Mouse (Mus musculus) CH12.LX (cell line): ENCODE results near the gene Dhx8. TPM values are rescaled to one million over a fixed set of nuclear protein-coding genes. Genes with fewer than 3 reads are reported as not detected.

ENCODE experiments used
- DNase-seq: peaks from one replicate; pipeline ENCODE4 v3.0.0-alpha.2; 2013; ENCODE audit errors: extremely low read depth
- H3K27ac ChIP-seq: 2 replicates; pipeline ENCODE4 v1.5.1; 2012; ENCODE audit warnings: low read depth, mild to moderate bottlenecking, control low read depth, moderate library complexity; ENCODE audit not compliant: insufficient read depth
- H3K27me3 ChIP-seq: replicated peaks from 2 replicates; pipeline ENCODE3; 2012; ENCODE audit warnings: inconsistent platforms
- H3K36me3 ChIP-seq, 2 experiments: replicated peaks in 1 of 2; 2 replicates each; pipeline versions ENCODE3 to v1.6.1; 2012; ENCODE audit warnings: inconsistent platforms in 1 of 2, low read length in 1 of 2, mild to moderate bottlenecking in 1 of 2, mixed read lengths in 1 of 2, moderate library complexity in 1 of 2; ENCODE audit not compliant: control insufficient read depth in 1 of 2, insufficient read depth in 1 of 2
- H3K4me1 ChIP-seq, 2 experiments: 2 replicates each; pipeline ENCODE4 v1.6.1; 2012; ENCODE audit warnings: inconsistent platforms in 1 of 2, moderate library complexity in 1 of 2; ENCODE audit not compliant: insufficient read depth in 2 of 2, control insufficient read depth in 1 of 2
- H3K4me2 ChIP-seq: 2 replicates; pipeline ENCODE4 v1.6.1; 2012; ENCODE audit warnings: low read depth, mild to moderate bottlenecking, control low read depth; ENCODE audit not compliant: poor library complexity, insufficient read depth, severe bottlenecking
- H3K4me3 ChIP-seq, 3 experiments: fragments of 150-350 bp in 1 of 3; sonication (generic) in 1 of 3; replicated peaks in 1 of 3; 2 replicates each; pipeline versions ENCODE3 to v1.5.1; 2011 to 2012; ENCODE audit warnings: low read depth in 2 of 3, low read length in 2 of 3, mild to moderate bottlenecking in 2 of 3, moderate library complexity in 2 of 3, control low read depth in 1 of 3, improper control_type of control experiment in 1 of 3, inconsistent platforms in 1 of 3, mixed read lengths in 1 of 3; ENCODE audit not compliant: poor library complexity in 1 of 3
- H3K79me2 ChIP-seq: replicated peaks from 2 replicates; pipeline ENCODE4 v1.6.1; 2012; ENCODE audit warnings: mild to moderate bottlenecking, moderate library complexity; ENCODE audit not compliant: control insufficient read depth, poor library complexity, insufficient read depth, severe bottlenecking; ENCODE audit errors: extremely low read depth
- H3K9ac ChIP-seq: 2 replicates; pipeline ENCODE4 v1.6.1; 2012; ENCODE audit warnings: low read depth, mild to moderate bottlenecking, control low read depth, moderate library complexity; ENCODE audit not compliant: insufficient read depth
- H3K9me3 ChIP-seq: replicated peaks from 2 replicates; pipeline ENCODE3; 2012; ENCODE audit warnings: low read length, inconsistent platforms, mixed read lengths
- CHD1 ChIP-seq: IDR thresholded peaks from 2 replicates; pipeline ENCODE4 v1.6.1; 2012; ENCODE audit warnings: low read depth, low read length, improper control_type of control experiment, inconsistent platforms
- CHD2 ChIP-seq: IDR thresholded peaks from 2 replicates; pipeline ENCODE4 v1.6.1; 2011; ENCODE audit warnings: low read length, improper control_type of control experiment
- ELF1 ChIP-seq: IDR thresholded peaks from 2 replicates; pipeline ENCODE4 v1.6.1; 2014; ENCODE audit warnings: low read depth, mild to moderate bottlenecking, inconsistent platforms, low read length, improper control_type of control experiment
- EP300 ChIP-seq: IDR thresholded peaks from 2 replicates; pipeline ENCODE4 v1.6.1; 2011; ENCODE audit warnings: low read length, improper control_type of control experiment
- ETS1 ChIP-seq: conservative IDR thresholded peaks from 2 replicates; pipeline ENCODE4 v1.6.1; 2012; ENCODE audit warnings: low read depth, mild to moderate bottlenecking, inconsistent platforms, low read length, improper control_type of control experiment, moderate library complexity
- HCFC1 ChIP-seq: IDR thresholded peaks from 2 replicates; pipeline ENCODE4 v1.6.1; 2012; ENCODE audit warnings: low read depth, mild to moderate bottlenecking, inconsistent platforms, low read length, improper control_type of control experiment
- IRF4 ChIP-seq: IDR thresholded peaks from 2 replicates; pipeline ENCODE4 v1.6.1; 2014; ENCODE audit warnings: low read depth, mild to moderate bottlenecking, inconsistent platforms, low read length, improper control_type of control experiment
- KAT2A ChIP-seq: IDR thresholded peaks from 2 replicates; pipeline ENCODE4 v1.6.1; 2012; ENCODE audit warnings: low read length, improper control_type of control experiment, inconsistent platforms; ENCODE audit not compliant: insufficient replicate concordance
- MAZ ChIP-seq: IDR thresholded peaks from 2 replicates; pipeline ENCODE4 v1.6.1; 2012; ENCODE audit warnings: low read depth, mild to moderate bottlenecking, inconsistent platforms, low read length, improper control_type of control experiment, moderate library complexity
- MEF2A ChIP-seq: IDR thresholded peaks from 2 replicates; pipeline ENCODE4 v1.6.1; 2014; ENCODE audit warnings: low read depth, mild to moderate bottlenecking, inconsistent platforms, low read length, improper control_type of control experiment, borderline replicate concordance
- PAX5 ChIP-seq: IDR thresholded peaks from 2 replicates; pipeline ENCODE4 v1.6.1; 2012; ENCODE audit warnings: low read length, inconsistent platforms, mixed read lengths
- RAD21 ChIP-seq: IDR thresholded peaks from 2 replicates; pipeline ENCODE4 v1.6.1; 2011; ENCODE audit warnings: low read depth, mild to moderate bottlenecking, low read length, improper control_type of control experiment, moderate library complexity
- RCOR1 ChIP-seq: conservative IDR thresholded peaks from 2 replicates; pipeline ENCODE4 v1.6.1; 2012; ENCODE audit warnings: low read depth, mild to moderate bottlenecking, inconsistent platforms, low read length, improper control_type of control experiment
- SIN3A ChIP-seq: IDR thresholded peaks from 2 replicates; pipeline ENCODE4 v1.6.1; 2012; ENCODE audit warnings: low read length, improper control_type of control experiment, inconsistent platforms
- SMC3 ChIP-seq: IDR thresholded peaks from 2 replicates; pipeline ENCODE4 v1.6.1; 2011; ENCODE audit warnings: low read depth, low read length, improper control_type of control experiment
- TBP ChIP-seq: conservative IDR thresholded peaks from 2 replicates; pipeline ENCODE4 v1.6.1; 2011; ENCODE audit warnings: low read depth, low read length, improper control_type of control experiment
- UBTF ChIP-seq: IDR thresholded peaks from 2 replicates; pipeline ENCODE4 v1.6.1; 2012; ENCODE audit warnings: low read depth, mild to moderate bottlenecking, inconsistent platforms, low read length, improper control_type of control experiment, moderate library complexity
- USF1 ChIP-seq: IDR thresholded peaks from 2 replicates; pipeline ENCODE4 v1.6.1; 2014; ENCODE audit warnings: low read depth, mild to moderate bottlenecking, inconsistent platforms, low read length, improper control_type of control experiment
- USF2 ChIP-seq: conservative IDR thresholded peaks from 2 replicates; pipeline ENCODE4 v1.6.1; 2011; ENCODE audit warnings: low read depth, low read length, improper control_type of control experiment
- ZC3H11A ChIP-seq: IDR thresholded peaks from 2 replicates; pipeline ENCODE4 v1.6.1; 2012; ENCODE audit warnings: low read depth, mild to moderate bottlenecking, inconsistent platforms, low read length, improper control_type of control experiment
- ZMIZ1 ChIP-seq: IDR thresholded peaks from 2 replicates; pipeline ENCODE4 v1.6.1; 2012; ENCODE audit warnings: low read depth, mild to moderate bottlenecking, inconsistent platforms, low read length, improper control_type of control experiment
- ZNF384 ChIP-seq: IDR thresholded peaks from 2 replicates; pipeline ENCODE4 v1.6.1; 2012; ENCODE audit warnings: low read depth, low read length, improper control_type of control experiment, inconsistent platforms
- dilution Hi-C: fragments of 300-500 bp; cut with MboI; formaldehyde crosslinking; loops from 2 replicates; pipeline ENCODE4 v1.14.3; 2020; ENCODE audit warnings: low sequenced_read_pairs; ENCODE audit not compliant: extremely low pct_unique_long_range_greater_than_20kb, extremely low pct_ligation_motif_present
- in situ Hi-C: fragments of 300-500 bp; cut with MboI; formaldehyde crosslinking; loops from 3 replicates; pipeline ENCODE4 v1.14.3; 2019; ENCODE audit warnings: low sequenced_read_pairs, low pct_ligation_motif_present, low pct_unique_long_range_greater_than_20kb, mixed read lengths
- polyA plus RNA-seq: library from polyadenylated mRNA; unstranded; fragments of >175 nt; gene quantifications from 2 replicates; pipeline ENCODE4 v1.2.1, GENCODE M21; 2012; ENCODE audit warnings: low read depth; ENCODE audit not compliant: insufficient read length
- total RNA-seq, 2 experiments: library from RNA; depleted of rRNA; stranded (reverse); fragments of 300-350 nt in 1 of 2; fragments of >200 nt in 1 of 2; gene quantifications; 2 replicates each; pipeline ENCODE4 v1.2.3; 2012 to 2014

The Dhx8 gene
- total and polyA plus RNA-seq, 3 experiments, result 24.3 to 61.7 (median 33.4) TPM

DNA sequence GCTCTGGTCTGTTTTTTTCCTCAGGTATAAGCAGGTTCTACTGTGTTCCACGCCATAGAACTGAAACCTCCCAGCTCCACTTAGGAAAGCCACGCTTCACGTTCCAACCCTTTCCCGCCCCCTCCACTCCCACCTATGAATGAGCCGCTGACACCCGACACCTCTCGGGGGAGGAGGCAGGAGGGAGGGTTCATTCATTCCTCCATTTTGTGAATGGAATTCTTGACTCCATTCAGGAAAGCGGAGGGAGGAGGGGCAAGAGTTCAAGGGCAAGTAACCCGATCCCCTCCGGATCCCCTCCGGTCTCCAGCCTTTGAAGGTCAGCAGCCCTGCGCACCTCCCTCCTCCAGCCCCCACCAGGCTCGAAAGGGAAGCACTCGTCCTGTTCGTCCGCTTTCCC is 39.7 kb downstream of the Dhx8 start:
- H3K4me3 ChIP-seq, result no peak overlapping the region
- DNase-seq, result no peak

GRCm38 (mm10) chr11:101776846-101777245 is 44.1 kb downstream of the Dhx8 start:
- H3K4me3 ChIP-seq, result no peak overlapping the region
- no peaks in the 10 kb centered on the region for H3K79me2 ChIP-seq
- H3K4me1 ChIP-seq, result peaks cover 3 to 34% of the 10 kb centered on the region in 2 experiments; a peak in 2 of 4 replicates
- TF ChIP-seq KAT2A (no peak), USF2 (no peak), IRF4 (no peak), SMC3 (no peak), HCFC1 (no peak), SIN3A (no peak), ZC3H11A (no peak), TBP (no peak), USF1 (no peak), ETS1 (no peak), ZMIZ1 (no peak), EP300 (no peak), ELF1 (no peak), UBTF (no peak)
- peaks cover 16% of the 10 kb centered on the region for H3K27me3 ChIP-seq
- H3K27ac ChIP-seq, result no peak overlapping the region
- H3K9ac ChIP-seq, result no peak overlapping the region
- H3K36me3 ChIP-seq, result peaks cover 0 to 2% of the 10 kb centered on the region in 2 experiments
- in situ Hi-C loops (no loop called here), dilution Hi-C loops (no loop called here)
- no peaks in the 10 kb centered on the region for H3K9me3 ChIP-seq
- H3K4me2 ChIP-seq, result no peak overlapping the region
- no peak for DNase-seq

More for the DNA sequence above, 39.7 kb downstream of the Dhx8 start:
- Histone ChIP-seq H3K9me3 (no peaks in the 10 kb centered on the region), H3K4me2 (no peak overlapping the region), H3K79me2 (no peaks in the 10 kb centered on the region), H3K9ac (no peak overlapping the region), H3K36me3 (peaks cover 12 to 39% of the 10 kb centered on the region in 2 experiments), H3K4me1 (peaks cover 0 to 14% of the 10 kb centered on the region in 2 experiments; a peak in 2 of 4 replicates), H3K27me3 (peaks cover 7% of the 10 kb centered on the region), H3K27ac (no peak overlapping the region)
- dilution Hi-C loops, result no loop called here
- in situ Hi-C loops, result no loop called here
- TF ChIP-seq CHD1, result no peak
- TF ChIP-seq CHD2, result no peak
- no peak for TF ChIP-seq RCOR1
- TF ChIP-seq UBTF, result no peak
- no peak for TF ChIP-seq PAX5
- TF ChIP-seq ZNF384, result no peak
- TF ChIP-seq RAD21, result no peak
- no peak for TF ChIP-seq MEF2A
- TF ChIP-seq MAZ, result no peak
- TF ChIP-seq HCFC1, result no peak
- no peak for TF ChIP-seq SIN3A
